Mouse (Mus musculus) kidney, adult 2 months (tissue): ENCODE measurements at regions not wholly inside any gene's neighbourhood (a gene's known extent, or its start where the extent isn't known, plus 50 kb on each side); places are given as distances from the start of the nearest gene placed in this dataset.

Experiments used
- CTCF ChIP-seq: fragments of 200-500 bp; conservative IDR thresholded peaks from 2 replicates; pipeline ENCODE4 v1.5.1; 2011; ENCODE audit warnings: low read depth, mild to moderate bottlenecking, control low read depth, low read length, moderate library complexity, mixed read lengths; ENCODE audit not compliant: insufficient read depth, insufficient read length
- POLR2A ChIP-seq: fragments of 200-500 bp; IDR thresholded peaks from one replicate; pipeline ENCODE4 v1.6.1; 2011; ENCODE audit warnings: low read depth, low read length, control low read depth

GRCm38 (mm10) chr2:47074191-47074590 lies 1739.7 kb upstream of the Acvr2a start:
- TF ChIP-seq POLR2A: no peak
- TF ChIP-seq CTCF: no peak
